Mouse (Mus musculus): Measurements from ENCODE around the gene Fastk.

Gene Fastk

DNA sequence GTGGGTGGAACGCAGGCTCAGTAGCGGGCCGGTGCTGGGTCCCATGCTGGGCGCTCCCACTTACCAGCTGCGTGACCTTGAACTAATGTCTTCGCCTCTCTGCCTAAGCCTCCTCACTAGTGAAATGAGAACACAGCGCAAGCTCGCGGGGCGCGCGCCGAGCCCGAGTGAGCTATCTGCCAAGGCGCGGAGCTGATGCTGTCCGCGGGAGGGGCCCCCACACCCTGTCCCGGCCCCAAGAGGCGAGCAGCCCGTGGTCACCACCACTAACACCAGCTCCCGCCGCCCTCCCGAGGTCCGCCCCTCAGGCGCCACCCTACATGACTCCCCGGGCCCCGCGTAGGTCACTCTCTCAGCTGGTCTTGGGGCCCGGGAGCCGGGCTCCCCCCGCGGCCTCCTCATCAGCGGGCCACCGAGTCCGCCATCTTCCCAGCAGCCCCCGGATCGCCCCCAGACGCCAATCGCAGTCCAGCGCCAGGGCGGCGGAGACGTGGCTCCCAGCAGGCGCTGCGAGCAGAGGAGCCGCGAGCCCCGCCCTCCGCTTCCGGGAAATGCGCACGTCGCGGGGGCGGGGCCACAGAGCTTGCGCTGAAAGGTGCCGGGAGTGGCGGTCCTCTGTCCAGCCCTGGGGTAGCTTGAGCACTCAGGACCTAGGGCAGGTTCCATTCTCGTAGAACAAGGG lies at the start of gene Fastk:
TSS of gene Fastk (minus strand) at position 542 of the 682 bp plus-strand sequence.
- peak; percentile 94 for DNase-seq (ENCODE audit: low read depth, low spot score)

DNA sequence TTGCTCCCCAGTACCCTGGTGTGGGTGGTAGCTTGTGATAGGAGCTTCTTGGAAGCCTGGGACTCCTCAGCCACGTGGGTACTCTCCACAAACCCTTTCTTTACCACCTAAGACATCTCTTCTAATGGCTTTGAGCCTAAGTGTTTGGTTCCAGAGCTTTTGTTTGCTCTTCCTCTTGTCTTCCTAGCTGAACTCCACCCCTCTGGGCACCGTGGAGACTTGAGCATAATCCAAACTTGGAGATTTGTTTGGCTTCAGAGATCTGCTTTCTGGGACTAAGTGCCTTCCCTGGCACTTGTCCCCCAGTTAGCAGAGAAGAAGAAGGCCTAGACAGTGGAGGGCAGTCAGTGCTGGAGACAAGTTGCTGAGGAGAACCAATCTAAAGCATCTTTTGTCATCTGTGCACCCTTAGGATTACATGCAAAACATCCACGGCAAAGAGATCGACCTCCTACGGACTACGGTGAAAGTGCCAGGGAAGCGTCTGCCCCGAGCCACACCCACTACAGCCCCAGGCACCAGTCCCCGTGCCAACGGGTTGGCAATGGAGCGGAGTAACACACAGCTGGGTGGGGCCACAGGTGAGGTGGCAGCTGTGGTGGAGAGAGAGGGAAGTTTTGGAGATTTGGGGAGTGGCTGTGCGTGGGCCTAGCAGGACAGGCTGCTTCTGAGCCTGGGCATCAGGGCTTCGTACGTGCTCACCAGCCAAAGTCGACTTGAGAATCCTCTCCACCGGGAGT lies 47.6 kb upstream of the Fastk start:
- DNase-seq (ENCODE audit: low read depth, low spot score): no peak

GRCm38 (mm10) chr5:24490413-24490920 lies 45.4 kb upstream of the Fastk start:
- DNase-seq (ENCODE audit: low read depth, low spot score): no peak

GRCm38 (mm10) chr5:24486738-24487137 lies 41.7 kb upstream of the Fastk start:
- DNase-seq (ENCODE audit: low read depth, low spot score): no peak

- DNase-seq (ENCODE audit: low read depth, low spot score): peak; percentile 73
Measured at GRCm38 (mm10) chr5:24486097-24486496, 41.0 kb upstream of the Fastk start.

DNA sequence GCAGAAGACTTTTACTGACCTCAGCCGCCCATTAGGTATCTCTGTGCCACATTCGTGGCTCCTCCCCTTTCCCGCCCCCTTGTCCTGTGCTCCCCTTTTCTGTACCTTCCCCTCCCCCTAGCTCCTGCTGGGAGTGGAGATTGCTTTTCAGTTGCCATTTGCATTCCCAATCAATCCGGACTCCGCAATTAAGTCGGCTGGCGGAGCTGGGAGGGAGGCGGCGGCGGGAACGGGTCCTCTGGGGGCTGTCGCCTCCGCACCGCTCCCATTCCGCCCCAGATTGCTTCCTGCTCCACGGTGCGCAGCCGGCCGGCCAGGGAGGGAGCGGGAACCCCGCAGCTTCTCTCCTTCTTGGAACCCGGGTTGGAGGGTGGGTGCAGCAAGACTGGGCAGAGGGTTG lies 39.9 kb upstream of the Fastk start:
- no peak for DNase-seq (ENCODE audit: low read depth, low spot score)

GRCm38 (mm10) chr5:24483326-24483725 lies 38.2 kb upstream of the Fastk start:
- peak; percentile 39 for DNase-seq (ENCODE audit: low read depth, low spot score)

GRCm38 (mm10) chr5:24482247-24483079 lies 37.4 kb upstream of the Fastk start:
- no peak for DNase-seq (ENCODE audit: low read depth, low spot score)

GRCm38 (mm10) chr5:24481647-24482046 lies 36.6 kb upstream of the Fastk start:
- peak; percentile 39 for DNase-seq (ENCODE audit: low read depth, low spot score)

GRCm38 (mm10) chr5:24477909-24478308 lies 32.8 kb upstream of the Fastk start:
- no peak for DNase-seq (ENCODE audit: low read depth, low spot score)

- no peak for DNase-seq (ENCODE audit: low read depth, low spot score)
Measured at GRCm38 (mm10) chr5:24475476-24476241, 30.6 kb upstream of the Fastk start.

- DNase-seq (ENCODE audit: low read depth, low spot score): no peak
Measured at GRCm38 (mm10) chr5:24474723-24475261, 29.7 kb upstream of the Fastk start.

- DNase-seq (ENCODE audit: low read depth, low spot score): no peak
Measured at GRCm38 (mm10) chr5:24474025-24474722, 29.1 kb upstream of the Fastk start.

DNA sequence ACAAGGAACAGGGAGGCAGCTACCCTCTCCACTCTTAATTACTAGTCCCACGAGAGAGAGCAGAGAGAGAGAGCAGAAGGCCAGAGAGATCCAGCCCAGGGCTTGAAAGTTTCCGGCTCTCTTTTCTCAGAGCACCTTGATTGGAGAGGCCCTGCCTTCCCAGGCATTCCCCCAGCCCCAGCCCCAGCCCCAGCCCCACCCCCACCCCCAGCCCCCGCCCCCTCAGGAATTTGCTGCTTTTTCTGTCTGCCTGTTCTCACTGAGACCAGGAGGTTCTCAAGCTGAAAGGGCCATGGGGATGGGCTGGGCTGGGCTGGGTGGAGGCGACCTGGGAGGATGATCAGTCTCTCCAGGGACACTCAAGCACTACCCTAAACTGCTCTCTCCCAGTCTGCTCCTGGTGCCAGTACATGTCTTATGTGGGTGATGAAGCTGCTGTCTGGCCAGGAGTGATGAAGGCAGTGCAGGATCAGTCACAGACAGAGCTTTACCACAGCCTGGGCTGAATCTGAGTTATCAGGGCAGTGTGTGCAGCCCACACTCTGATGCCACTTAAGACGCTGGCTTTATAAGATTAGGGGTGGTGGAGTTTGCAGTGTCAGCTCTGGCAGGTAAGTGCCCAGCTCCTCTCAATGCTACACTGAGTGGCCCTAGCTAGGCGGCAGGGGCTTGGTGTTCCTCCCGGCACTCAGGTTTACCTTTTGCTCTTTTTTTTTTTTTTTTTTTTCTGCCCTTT lies 28.0 kb upstream of the Fastk start:
- DNase-seq (ENCODE audit: low read depth, low spot score): no peak

DNA sequence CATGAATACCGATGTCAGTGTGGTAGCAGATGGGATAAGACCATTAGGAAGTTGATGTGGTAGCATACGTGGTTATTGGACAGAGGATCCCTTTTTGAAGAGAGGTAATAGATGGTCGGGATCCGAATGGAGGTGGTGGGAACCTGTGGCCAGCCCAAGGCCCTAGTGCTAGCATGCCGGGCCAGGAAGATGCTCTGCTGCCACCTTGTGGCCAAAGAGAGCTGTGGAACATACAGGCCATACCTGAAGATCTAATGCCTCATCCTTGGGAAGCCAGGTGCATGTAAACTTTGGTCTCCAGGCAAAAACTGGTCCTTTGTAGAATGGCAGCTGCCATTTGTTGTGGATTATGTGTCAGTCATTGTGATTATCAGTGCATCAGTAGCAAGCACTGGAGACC lies 25.5 kb upstream of the Fastk start:
- peak; percentile 80 for DNase-seq (ENCODE audit: low read depth, low spot score)

DNA sequence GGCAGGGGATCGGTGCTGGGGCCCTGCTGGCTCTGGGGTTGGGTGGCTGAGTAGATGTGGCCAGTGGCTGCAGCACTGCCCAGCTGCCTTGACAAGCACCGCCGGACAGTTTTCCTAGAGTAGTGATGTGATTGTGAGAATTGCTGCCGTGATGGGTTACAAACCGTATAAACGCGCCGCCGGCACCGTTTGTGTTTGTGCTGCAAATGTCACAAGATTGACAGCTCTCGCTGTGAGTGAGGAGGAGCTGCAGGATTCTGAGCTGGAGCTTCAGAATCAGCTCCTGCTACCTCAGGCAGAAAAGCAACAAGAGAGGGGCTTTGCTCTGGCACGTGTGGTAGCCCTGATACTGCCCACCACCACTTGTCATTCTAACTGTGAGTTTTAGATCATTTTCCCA lies 21.7 kb upstream of the Fastk start:
- DNase-seq (ENCODE audit: low read depth, low spot score): no peak

- no peak for DNase-seq (ENCODE audit: low read depth, low spot score)
Measured at GRCm38 (mm10) chr5:24455613-24456012, 10.5 kb upstream of the Fastk start.

DNA sequence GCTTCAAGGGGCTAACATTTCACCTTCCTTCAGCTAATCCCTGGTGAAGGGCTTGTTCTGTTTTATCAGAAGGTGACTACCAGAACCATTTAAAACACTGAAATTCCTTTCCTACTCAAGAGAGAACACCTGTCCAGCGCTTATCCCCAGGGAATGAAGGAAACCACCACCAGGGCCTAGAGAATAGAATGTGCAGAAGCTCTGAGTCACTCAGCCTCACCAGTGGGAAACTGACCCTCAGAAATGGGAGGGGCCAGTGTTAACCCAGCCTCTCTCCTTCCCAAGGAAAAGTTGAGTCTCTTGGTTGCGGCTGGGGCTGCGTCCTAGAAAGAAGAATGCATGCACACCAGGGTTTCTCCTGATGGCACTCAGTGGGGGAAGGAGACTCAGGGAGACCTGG lies 10.0 kb upstream of the Fastk start:
- DNase-seq (ENCODE audit: low read depth, low spot score): no peak

- DNase-seq (ENCODE audit: low read depth, low spot score): no peak
Measured at GRCm38 (mm10) chr5:24453985-24454303, 8.9 kb upstream of the Fastk start.
